Mouse (Mus musculus) cortical plate, adult 2 months (tissue): ENCODE measurements around the gene Shc2.

Source experiments
- CTCF ChIP-seq: fragments of 200-500 bp; IDR thresholded peaks from 2 replicates; pipeline ENCODE4 v1.5.1; 2011; ENCODE audit warnings: mild to moderate bottlenecking, control low read depth, low read length; ENCODE audit not compliant: insufficient read depth; ENCODE audit errors: extremely low read depth
- POLR2A ChIP-seq: fragments of 200-500 bp; IDR thresholded peaks from 2 replicates; pipeline ENCODE4 v1.6.1; 2011; ENCODE audit warnings: mild to moderate bottlenecking, low read length, control low read depth; ENCODE audit not compliant: insufficient read depth; ENCODE audit errors: extremely low read depth

- no peak for TF ChIP-seq POLR2A
- no peak for TF ChIP-seq CTCF
Observed at GRCm38 (mm10) chr10:79638486-79639204, 927 bp upstream of the Shc2 start.
